ENCODE assay signal across 8 mouse cellular contexts in genomic region chr3:89183058-89183958, GRCm38 (mm10). TPM values are rescaled to one million over a fixed set of nuclear protein-coding genes. Genes with fewer than 3 reads are reported as not detected.
DNase-seq lines count a peak whose midpoint lies in the region; ATAC-seq and TF ChIP-seq lines count a peak whose summit lies in the region.

Fam189b (plus strand) TSS chr3:89183143.

- TF ChIP-seq CTCF in hindbrain, postnatal 0 days (IDR thresholded peaks at IDR 0.05; ENCODE audit: low read depth) = peak; percentile 44

- peak within 1 kb of the TSS; percentile 99 for H3K4me2 ChIP-seq in hindbrain, postnatal 0 days (ENCODE audit: low read depth, low read length)

- peak within 1 kb of the TSS; percentile 79 for H3K9ac ChIP-seq in hindbrain, postnatal 0 days (replicated peaks; ENCODE audit: low read length)

- WGBS in hindbrain, postnatal 0 days = 6% methylated on average over 39 of the region's 39 CpGs

- H3K27me3 ChIP-seq in hindbrain, postnatal 0 days (ENCODE audit: insufficient read depth, low read length) = no peaks in the 10 kb centered on the region

- no peaks in the 10 kb centered on the region for H3K9me3 ChIP-seq in hindbrain, postnatal 0 days (ENCODE audit: low read length)

- H3K4me1 ChIP-seq in hindbrain, postnatal 0 days (ENCODE audit: insufficient read depth, low read length) = peaks cover 11% of the 10 kb centered on the region

- peaks cover 24% of the 10 kb centered on the region; the same call in 1 of the 2 replicates for H3K36me3 ChIP-seq in hindbrain, postnatal 0 days (ENCODE audit: insufficient read depth, low read length)

- ATAC-seq in hindbrain, postnatal 0 days = peak; percentile 93

- peak; percentile 90 to 96 for DNase-seq in adrenal gland, adult (ENCODE audit: inconsistent age in 2 of 2, low spot score in 1 of 2)
- peak; percentile 91 for DNase-seq in embryo, embryonic 10.5 days (ENCODE audit: low spot score)
- peak; percentile 78 for DNase-seq in gastrocnemius, postnatal 10 days
- DNase-seq in hindbrain, postnatal 0 days (ENCODE audit: low spot score) = peak; percentile 92
- DNase-seq in left cerebral cortex, adult 18-20 months (ENCODE audit: low spot score in 2 of 2) = peak; percentile 93 to 95
- peak; percentile 87 for DNase-seq in lung, postnatal 36 days
- DNase-seq in retina, postnatal 7 days (ENCODE audit: low read depth, low spot score) = peak; percentile 68
- peak; percentile 66 for DNase-seq in urinary bladder, postnatal 25 days (ENCODE audit: low spot score)

- H3K4me3 ChIP-seq in hindbrain, postnatal 0 days (ENCODE audit: low read length) = peak within 1 kb of the TSS; percentile 65

- H3K27ac ChIP-seq in hindbrain, postnatal 0 days = peak within 1 kb of the TSS; percentile 90

RNA-seq across cellular contexts. Expression of gene Fam189b, which starts in this region (rescaled TPM):
- 10 to 100 TPM; 11.1 to 12.9 TPM for total RNA-seq in gastrocnemius, postnatal 10 days (2021)
- total RNA-seq in hindbrain, postnatal 0 days (2014; rRNA removed) = 15.2 and 19.7 TPM in 2 replicates
- 29.1 and 29.2 TPM in 2 replicates for polyA plus RNA-seq in hindbrain, postnatal 0 days (2015; fragmentation: Nextera tagmentation; extraction: Ambion mirVana)
- 10 to 100 TPM; 48.1 to 58.5 TPM for total RNA-seq in left cerebral cortex, adult 18-20 months (2021)

Comparison
In these comparisons a context has a peak if more than half of its experiments do, and no peak if none do; other contexts are left out.
1. Peak in every context shown above with its lines: DNase-seq, ATAC-seq, H3K4me3 ChIP-seq and H3K27ac ChIP-seq.